Mouse (Mus musculus) heart, postnatal 0 days (tissue): ENCODE data around the gene Dgke. TPM values are rescaled to one million over a fixed set of nuclear protein-coding genes. Genes with fewer than 3 reads are reported as not detected.
A peak's percentile ranks its signal among the peaks of the same experiment; 100 is the strongest.

ENCODE experiments used
- ATAC-seq: fragments of 200-750 bp; cut with Nextera tagmentation; 2 replicates; pipeline ENCODE4 v1.8.0; 2017; ENCODE audit warnings: low read depth, moderate number of reproducible peaks, moderate library complexity; ENCODE audit not compliant: insufficient read depth
- DNase-seq: peaks from one replicate; pipeline ENCODE4 v3.0.0-alpha.2; 2016; ENCODE audit warnings: low spot score
- H3K27ac ChIP-seq: fragments of 300-500 bp; sonication (generic); 2 replicates; pipeline ENCODE4 v1.5.1; 2014; ENCODE audit warnings: low read depth, mild to moderate bottlenecking
- H3K27me3 ChIP-seq: fragments of 300-500 bp; sonication (generic); 2 replicates; pipeline ENCODE4 v1.6.1; 2014; ENCODE audit warnings: low read length, mixed read lengths; ENCODE audit not compliant: control insufficient read depth, insufficient read depth
- H3K36me3 ChIP-seq: fragments of 300-500 bp; sonication (generic); replicated peaks from 2 replicates; pipeline ENCODE4 v1.6.1; 2014; ENCODE audit warnings: low read length, mixed read lengths; ENCODE audit not compliant: control insufficient read depth, insufficient read depth
- H3K4me1 ChIP-seq: fragments of 300-500 bp; sonication (generic); 2 replicates; pipeline ENCODE4 v1.6.1; 2014; ENCODE audit warnings: antibody characterized with exemption; ENCODE audit not compliant: control insufficient read depth, insufficient read depth
- H3K4me2 ChIP-seq: fragments of 300-500 bp; sonication (generic); 2 replicates; pipeline ENCODE4 v1.6.1; 2014; ENCODE audit warnings: low read depth, mild to moderate bottlenecking, low read length, moderate library complexity
- H3K4me3 ChIP-seq: fragments of 300-500 bp; sonication (generic); 2 replicates; pipeline ENCODE4 v1.5.1; 2014; ENCODE audit warnings: low read depth, low read length
- H3K9ac ChIP-seq: fragments of 300-500 bp; sonication (generic); replicated peaks from 2 replicates; pipeline ENCODE4 v1.6.1; 2014; ENCODE audit warnings: low read depth, low read length, mixed read lengths
- H3K9me3 ChIP-seq: fragments of 300-500 bp; sonication (generic); replicated peaks from 2 replicates; pipeline ENCODE4 v1.6.1; 2016; ENCODE audit warnings: low read length; ENCODE audit not compliant: control insufficient read depth
- CTCF ChIP-seq: IDR thresholded peaks from 2 replicates; pipeline ENCODE4 v1.5.1; 2016; ENCODE audit warnings: antibody characterized with exemption, control low read depth, low read depth
- EP300 ChIP-seq: IDR thresholded peaks from 2 replicates; pipeline ENCODE4 v1.6.1; 2016; ENCODE audit warnings: antibody characterized with exemption, low read depth
- WGBS: fragments of 180-500 bp; shearing (Covaris S2); extraction: QIAGEN DNeasy Blood & Tissue Kit; methylation state at CpG from one replicate; pipeline ENCODE4 v1.1.7; 2014; 5-methylcytosine and 5-hydroxymethylcytosine counted together
- polyA plus RNA-seq: library from polyadenylated mRNA; unstranded; fragments of >200 nt; fragmentation: Nextera tagmentation; extraction: Ambion mirVana; gene quantifications from 2 replicates; pipeline ENCODE4 v1.2.1, GENCODE M21; 2015
- total RNA-seq: library from RNA; depleted of rRNA; stranded (reverse); fragments of >200 nt; gene quantifications from 2 replicates; pipeline ENCODE4 v1.2.3, GENCODE M21; 2014; ENCODE audit warnings: low replicate concordance

Dgke gene
- total and polyA plus RNA-seq, 2 experiments from 2014 or later, result 5.3 to 12.6 TPM

DNA sequence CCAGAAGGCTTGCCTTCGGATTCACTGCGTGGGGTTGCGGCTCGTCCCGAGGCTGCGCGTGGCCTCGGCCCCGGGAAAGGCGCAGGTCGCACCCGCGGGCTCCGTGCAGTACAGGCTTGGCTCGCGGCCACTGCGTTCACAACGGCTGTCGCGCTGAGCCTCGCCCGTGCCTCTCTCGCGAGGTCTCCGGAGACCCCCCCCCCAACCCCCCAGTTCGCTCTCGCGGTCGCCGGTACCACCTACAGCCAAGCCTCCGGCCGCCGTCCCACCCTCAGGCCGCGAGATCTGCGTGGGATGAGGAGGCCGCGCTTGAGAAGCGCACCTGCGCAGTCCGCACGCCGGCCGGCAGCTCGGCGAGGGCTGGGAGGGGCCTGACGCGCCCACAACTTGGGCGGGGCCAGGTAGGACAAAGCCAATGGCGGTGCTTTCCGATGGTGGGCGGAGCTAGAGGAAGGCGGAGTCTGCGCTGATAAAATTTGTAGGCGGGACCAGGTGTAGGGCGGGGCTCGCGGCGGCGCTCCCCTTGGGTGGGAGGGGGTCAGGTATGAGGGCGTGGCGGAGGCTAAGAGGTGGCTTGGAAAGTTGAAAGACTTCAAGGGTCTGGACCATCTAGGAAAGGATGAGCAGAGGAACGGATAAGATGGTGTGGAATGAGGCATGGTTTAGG is 6.1 kb downstream of the Dgke start:
- Histone ChIP-seq H3K4me2 (peak overlapping the region; percentile 85), H3K36me3 (no peaks in the 10 kb centered on the region), H3K27ac (peak overlapping the region; percentile 88), H3K4me1 (peaks cover 23% of the 10 kb centered on the region), H3K4me3 (peak overlapping the region; percentile 73), H3K9ac (peak overlapping the region; percentile 86), H3K27me3 (no peaks in the 10 kb centered on the region), H3K9me3 (no peaks in the 10 kb centered on the region)
- under 1% methylated on average over 53 of the region's 63 CpGs for WGBS
- peak; percentile 86 for DNase-seq
- TF ChIP-seq CTCF (no peak), EP300 (peak; percentile 82; the same call in 1 of the 2 replicates)
- ATAC-seq, result peak; percentile 90

DNA sequence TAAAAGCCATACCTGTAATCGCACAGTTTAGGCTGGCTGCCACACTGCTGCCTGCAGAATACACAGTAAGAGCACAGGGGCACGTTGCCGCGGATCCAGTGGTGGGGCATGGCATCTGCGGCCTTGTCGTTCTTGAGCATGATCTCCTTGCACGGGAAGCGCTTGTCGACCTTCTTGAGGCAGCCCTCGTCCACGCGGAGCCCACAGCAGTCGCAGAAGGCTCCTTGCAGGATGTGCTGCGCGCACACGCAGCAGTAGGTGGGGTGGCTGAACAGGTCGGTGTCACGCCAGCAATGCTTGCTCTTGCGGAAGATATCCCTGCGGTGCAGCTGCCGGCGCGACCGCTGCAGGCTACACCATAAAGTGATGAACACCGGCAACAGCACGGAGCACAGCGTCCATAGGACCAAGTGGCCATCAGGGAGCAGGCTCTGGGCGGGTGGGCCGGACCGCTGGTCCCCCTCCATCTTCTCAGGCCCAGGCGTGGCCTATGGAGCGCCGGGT is 6.7 kb downstream of the Dgke start:
- DNase-seq, result no peak
- Histone ChIP-seq H3K4me1 (peaks cover 26% of the 10 kb centered on the region), H3K4me3 (peak overlapping the region; percentile 73), H3K4me2 (peak overlapping the region; percentile 85), H3K9me3 (no peaks in the 10 kb centered on the region), H3K27me3 (no peaks in the 10 kb centered on the region), H3K9ac (peak overlapping the region; percentile 86), H3K27ac (peak overlapping the region; percentile 88), H3K36me3 (0 out of 2 replicates have a peak, but pooled peaks cover 1% of the 10 kb centered on the region)
- peak; percentile 45 for ATAC-seq
- no peak for TF ChIP-seq EP300
- no peak for TF ChIP-seq CTCF
- under 1% methylated on average over 33 of the region's 33 CpGs for WGBS

DNA sequence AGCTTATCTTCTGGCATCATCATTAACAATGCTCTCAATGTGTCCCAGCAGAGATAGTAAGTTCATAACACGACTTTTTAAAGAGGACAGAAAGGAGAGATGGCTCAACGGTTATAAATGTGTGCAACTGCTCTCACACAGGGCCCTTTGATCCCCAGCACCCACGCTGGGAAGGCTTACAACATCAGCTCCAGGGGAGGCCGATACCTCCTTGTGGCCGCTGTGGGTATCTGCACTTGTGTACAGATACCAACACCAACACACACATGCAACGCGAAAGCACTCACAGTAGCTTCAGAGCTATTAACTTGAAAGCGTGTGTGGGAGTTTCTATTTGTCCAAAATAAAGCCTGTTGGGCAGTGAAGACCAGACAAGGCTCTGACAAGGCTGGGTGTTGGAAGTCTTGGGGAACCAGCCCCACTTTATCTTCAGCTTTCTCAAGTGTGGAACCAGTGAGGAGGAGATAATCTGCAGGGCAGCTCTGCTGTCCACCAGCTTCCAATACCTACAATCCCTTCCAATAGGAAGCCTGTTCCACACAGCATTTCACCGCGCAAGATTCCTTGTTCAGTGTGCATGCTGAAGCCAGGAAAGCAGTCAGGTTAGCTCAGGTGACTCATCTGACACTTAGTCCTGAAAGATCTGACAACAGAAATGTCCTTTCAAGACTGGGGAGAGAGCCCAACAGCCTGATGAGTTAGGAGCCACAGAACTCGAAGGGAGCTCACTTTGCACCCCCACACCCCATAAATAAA is 8.0 kb downstream of the Dgke start:
- peak overlapping the region; percentile 73 for H3K4me3 ChIP-seq
- peaks cover 26% of the 10 kb centered on the region for H3K4me1 ChIP-seq
- TF ChIP-seq CTCF (peak; percentile 45), EP300 (no peak)
- WGBS, result 58% methylated on average over 11 of the region's 11 CpGs
- peaks cover 14% of the 10 kb centered on the region for H3K36me3 ChIP-seq
- no peaks in the 10 kb centered on the region for H3K9me3 ChIP-seq
- peak overlapping the region; percentile 86; the same call in 1 of the 2 replicates for H3K9ac ChIP-seq
- ATAC-seq (no peak), DNase-seq (no peak)
- peak overlapping the region; percentile 85 for H3K4me2 ChIP-seq
- 0 out of 2 replicates have a peak overlapping the region, but pooled peaks have one; percentile 88 for H3K27ac ChIP-seq
- H3K27me3 ChIP-seq, result no peaks in the 10 kb centered on the region

GRCm38 (mm10) chr11:89055931-89056690 is 10.5 kb downstream of the Dgke start:
- peak; percentile 68 for DNase-seq
- peaks cover 19% of the 10 kb centered on the region for H3K36me3 ChIP-seq
- TF ChIP-seq EP300 (peak; percentile 70; the same call in 1 of the 2 replicates), CTCF (no peak)
- 0 out of 2 replicates have a peak overlapping the region, but pooled peaks have one; percentile 27 for H3K9ac ChIP-seq
- H3K9me3 ChIP-seq, result no peaks in the 10 kb centered on the region
- H3K4me3 ChIP-seq, result no peak overlapping the region
- peak overlapping the region; percentile 86 for H3K27ac ChIP-seq
- 27% methylated on average over 13 of the region's 13 CpGs for WGBS
- peaks cover 26% of the 10 kb centered on the region for H3K4me1 ChIP-seq
- no peaks in the 10 kb centered on the region for H3K27me3 ChIP-seq
- ATAC-seq, result 0 out of 2 replicates have a peak, but pooled peaks have one; percentile 13
- peak overlapping the region; percentile 40 for H3K4me2 ChIP-seq

DNA sequence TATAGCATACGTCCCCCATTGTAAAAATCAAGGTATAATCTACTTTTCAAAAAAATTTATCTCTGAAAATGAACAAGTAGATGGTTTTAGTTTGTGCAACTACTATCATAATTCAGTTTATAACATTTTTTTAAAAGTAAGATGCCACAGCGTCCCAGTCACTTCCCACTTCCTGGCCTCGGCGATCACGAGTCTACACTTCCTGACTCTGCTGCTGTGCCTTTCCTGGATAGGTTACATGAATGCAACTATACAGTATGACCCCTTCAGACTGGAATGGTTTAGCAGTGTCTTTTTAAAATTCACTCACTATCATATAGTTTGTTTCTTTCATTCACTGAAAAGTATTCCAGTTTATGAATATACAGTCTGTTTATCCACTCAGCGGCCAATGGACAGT is 14.9 kb downstream of the Dgke start:
- Histone ChIP-seq H3K9me3 (no peaks in the 10 kb centered on the region), H3K4me3 (no peak overlapping the region), H3K9ac (no peak overlapping the region), H3K27me3 (no peaks in the 10 kb centered on the region), H3K36me3 (peaks cover 56% of the 10 kb centered on the region), H3K4me1 (peaks cover 14% of the 10 kb centered on the region), H3K27ac (no peak overlapping the region), H3K4me2 (no peak overlapping the region)
- whole genome bisulfite sequencing, result 81% methylated on average over 6 of the region's 6 CpGs
- ATAC-seq, result no peak
- no peak for DNase-seq
- TF ChIP-seq CTCF, result no peak
- TF ChIP-seq EP300, result no peak
